Mouse (Mus musculus) cerebellum, adult 2 months (tissue): Measurements from ENCODE around the gene Cks1b. TPM values are rescaled to one million over a fixed set of nuclear protein-coding genes. Genes with fewer than 3 reads are reported as not detected.
"Not testable (repeated sequence)": the region's sequence is repeated elsewhere in the genome, so short reads cannot be mapped to it uniquely, and the experiment has no call there.

Experiments
- DNase-seq, 2 experiments: peaks; one replicate each; pipeline ENCODE4 v3.0.0; 2021
- H3K27ac ChIP-seq: fragments of 200-500 bp; 2 replicates; pipeline ENCODE4 v1.5.1; 2012; ENCODE audit warnings: low read length, control low read depth, inconsistent platforms; ENCODE audit not compliant: insufficient read depth
- H3K27me3 ChIP-seq: fragments of 200-500 bp; 2 replicates; pipeline ENCODE4 v1.6.1; 2012; ENCODE audit warnings: inconsistent platforms, mild to moderate bottlenecking, low read length, moderate library complexity; ENCODE audit not compliant: control insufficient read depth, insufficient read depth
- H3K4me1 ChIP-seq: fragments of 200-500 bp; 2 replicates; pipeline ENCODE4 v1.6.1; 2011; ENCODE audit warnings: low read length; ENCODE audit not compliant: control insufficient read depth, insufficient read depth
- H3K4me3 ChIP-seq: fragments of 200-500 bp; replicated peaks from 2 replicates; pipeline ENCODE3; 2011; ENCODE audit warnings: mild to moderate bottlenecking, low read depth, low read length, control low read depth; ENCODE audit not compliant: insufficient read depth
- CTCF ChIP-seq: fragments of 200-500 bp; IDR thresholded peaks from 2 replicates; pipeline ENCODE4 v1.5.1; 2011; ENCODE audit warnings: low read depth, mild to moderate bottlenecking, control low read depth, low read length, moderate library complexity, borderline replicate concordance; ENCODE audit not compliant: insufficient read depth
- POLR2A ChIP-seq: fragments of 200-500 bp; IDR thresholded peaks from 2 replicates; pipeline ENCODE4 v1.6.1; 2011; ENCODE audit warnings: low read length, control low read depth, borderline replicate concordance; ENCODE audit not compliant: insufficient read depth
- WGBS: fragments of 180-500 bp; shearing (Covaris S2); methylation state at CpG from one replicate; pipeline ENCODE4 v1.1.7; 2018; 5-methylcytosine and 5-hydroxymethylcytosine counted together
- polyA plus RNA-seq: library from polyadenylated mRNA; depleted of rRNA; stranded (reverse); fragments of >200 nt; gene quantifications from 2 replicates; pipeline ENCODE4 v1.2.3, GENCODE M21; 2012

Gene Cks1b
- polyA plus RNA-seq, 1 experiment, result 7.0 TPM

GRCm38 (mm10) chr3:89434532-89434931 is 16.3 kb upstream of the Cks1b start:
- no peak overlapping the region for H3K27ac ChIP-seq

GRCm38 (mm10) chr3:89432606-89433005 is 14.4 kb upstream of the Cks1b start:
- Histone ChIP-seq H3K27ac (no peak overlapping the region), H3K4me1 (peaks cover 16% of the 10 kb centered on the region), H3K27me3 (no peaks in the 10 kb centered on the region), H3K4me3 (no peak overlapping the region)
- TF ChIP-seq CTCF (no peak), POLR2A (no peak)
- WGBS, result 78% methylated on average over 8 of the region's 8 CpGs
- DNase-seq, result no peak

More at GRCm38 (mm10) chr3:89434532-89434931, 16.3 kb upstream of the Cks1b start:
- no peak for TF ChIP-seq POLR2A
- no peak for TF ChIP-seq CTCF
- Histone ChIP-seq H3K4me3 (no peak overlapping the region), H3K4me1 (peaks cover 16% of the 10 kb centered on the region), H3K27me3 (no peaks in the 10 kb centered on the region)
- no peak for DNase-seq
- WGBS, result 74% methylated on average over 11 of the region's 11 CpGs

- H3K4me1 ChIP-seq, result peaks cover 13% of the 10 kb centered on the region
- 2% methylated on average over 67 of the region's 68 CpGs for WGBS
- peak within 1 kb of the TSS; percentile 79 for H3K4me3 ChIP-seq
- peak within 1 kb of the TSS; percentile 80 for H3K27ac ChIP-seq
- peak; percentile 91 to 95 for DNase-seq
- TF ChIP-seq POLR2A (peak; percentile 90), CTCF (no peak)
- H3K27me3 ChIP-seq, result no peaks in the 10 kb centered on the region
Observed at GRCm38 (mm10) chr3:89430171-89431159, 12.3 kb upstream of the Cks1b start, which contains the start of gene Pygo2. Pygo2 (plus strand) TSS chr3:89430214.

- not testable (repeated sequence) for H3K27me3 ChIP-seq, H3K27ac ChIP-seq, H3K4me1 ChIP-seq, H3K4me3 ChIP-seq, DNase-seq
- WGBS, result 90% methylated on average over 7 of the region's 7 CpGs
Observed at GRCm38 (mm10) chr3:89429021-89429420, 10.8 kb upstream of the Cks1b start.

GRCm38 (mm10) chr3:89425876-89426275 is 7.7 kb upstream of the Cks1b start:
- 0 out of 2 replicates have a peak, but pooled peaks cover 7% of the 10 kb centered on the region for H3K4me1 ChIP-seq
- 92% methylated on average over 4 of the region's 4 CpGs for WGBS
- no peak overlapping the region for H3K4me3 ChIP-seq
- no peak for TF ChIP-seq POLR2A
- TF ChIP-seq CTCF, result no peak
- DNase-seq, result no peak
- no peak overlapping the region for H3K27ac ChIP-seq
- H3K27me3 ChIP-seq, result no peaks in the 10 kb centered on the region

GRCm38 (mm10) chr3:89425141-89425525 is 7.0 kb upstream of the Cks1b start:
- H3K27ac ChIP-seq, result no peak overlapping the region
- H3K27me3 ChIP-seq, result no peaks in the 10 kb centered on the region
- DNase-seq, result no peak
- H3K4me3 ChIP-seq, result no peak overlapping the region
- H3K4me1 ChIP-seq, result 0 out of 2 replicates have a peak, but pooled peaks cover 7% of the 10 kb centered on the region
- TF ChIP-seq POLR2A (no peak), CTCF (no peak)
- WGBS, result 78% methylated on average over 5 of the region's 5 CpGs

- TF ChIP-seq POLR2A, result no peak
- TF ChIP-seq CTCF, result no peak
- Histone ChIP-seq H3K27ac (no peak overlapping the region), H3K27me3 (no peaks in the 10 kb centered on the region), H3K4me1 (0 out of 2 replicates have a peak, but pooled peaks cover 7% of the 10 kb centered on the region), H3K4me3 (no peak overlapping the region)
- 93% methylated on average over 5 of the region's 5 CpGs for WGBS
- no peak for DNase-seq
Observed at GRCm38 (mm10) chr3:89424416-89425140, 6.4 kb upstream of the Cks1b start.
